Mouse (Mus musculus) testis, postnatal 10 days (tissue): ENCODE data around the gene Otud6a.
"Not testable (repeated sequence)": the region's sequence is repeated elsewhere in the genome, so short reads cannot be mapped to it uniquely, and the experiment has no call there.

ENCODE experiments used
- DNase-seq: peaks from one replicate; pipeline ENCODE4 v3.0.0; 2021; ENCODE audit warnings: low spot score

The Otud6a gene

DNA sequence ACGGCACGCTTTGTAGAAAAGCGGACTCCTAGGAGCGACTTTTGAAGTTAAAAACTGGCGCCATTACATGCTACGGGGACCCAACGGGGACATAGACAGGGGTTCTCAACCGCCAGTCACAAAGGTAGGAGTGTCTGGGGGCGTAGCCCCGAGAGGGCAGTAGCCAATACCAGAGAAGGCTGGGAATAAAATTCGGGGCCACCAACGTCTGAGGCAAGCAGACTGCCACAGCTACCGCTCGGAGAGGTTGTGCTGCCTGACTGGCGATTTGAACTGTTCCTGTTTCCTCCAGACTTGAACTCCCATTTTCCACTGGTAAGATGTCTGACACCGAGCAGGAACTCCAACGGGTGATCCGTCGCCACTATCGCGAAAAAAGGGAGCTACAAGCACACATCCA, at the start of gene Otud6a:
Gene Otud6a (plus strand): TSS at position 321 of the 400 bp plus-strand sequence.
- no peak for DNase-seq

DNA sequence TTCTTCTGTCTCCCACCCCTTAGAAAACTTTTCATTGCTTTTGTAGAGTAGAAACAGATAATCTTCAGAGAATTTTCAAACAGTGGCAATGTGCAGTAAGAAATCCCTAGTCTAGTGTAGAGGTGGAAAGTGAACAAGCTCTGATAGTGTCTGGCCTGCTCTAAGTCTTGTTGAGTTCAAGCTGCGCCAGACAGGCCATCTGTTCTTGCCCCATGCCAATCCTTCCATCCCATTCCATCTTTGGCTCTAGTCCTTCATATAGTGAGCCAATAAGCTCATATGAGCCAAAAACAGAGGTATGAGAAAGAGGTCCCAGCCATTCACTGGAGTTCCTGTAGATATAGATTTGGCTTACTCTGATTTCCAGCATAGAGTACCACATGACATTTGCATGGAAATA, 38.9 kb upstream of the Otud6a start:
- no peak for DNase-seq

DNA sequence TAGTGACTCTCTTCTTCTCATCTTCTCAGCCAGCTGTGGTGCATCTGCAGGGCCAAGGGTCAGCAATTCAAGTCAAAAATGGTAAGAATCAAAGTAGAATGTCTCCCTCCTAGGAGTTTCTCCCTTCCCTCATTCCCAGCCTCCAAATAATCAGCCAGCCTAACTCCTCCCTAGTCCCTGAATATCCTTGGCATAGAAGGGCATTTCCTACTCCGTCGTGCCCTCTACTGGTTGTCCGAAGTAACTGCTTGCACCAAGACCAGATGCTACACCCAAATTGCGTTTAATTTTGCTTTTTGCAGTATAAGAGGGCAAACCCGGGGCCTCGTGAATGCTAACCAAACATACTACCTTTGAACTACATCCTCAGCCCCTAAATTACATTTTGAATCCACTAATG, 36.5 kb upstream of the Otud6a start:
- peak; percentile 52 for DNase-seq

DNA sequence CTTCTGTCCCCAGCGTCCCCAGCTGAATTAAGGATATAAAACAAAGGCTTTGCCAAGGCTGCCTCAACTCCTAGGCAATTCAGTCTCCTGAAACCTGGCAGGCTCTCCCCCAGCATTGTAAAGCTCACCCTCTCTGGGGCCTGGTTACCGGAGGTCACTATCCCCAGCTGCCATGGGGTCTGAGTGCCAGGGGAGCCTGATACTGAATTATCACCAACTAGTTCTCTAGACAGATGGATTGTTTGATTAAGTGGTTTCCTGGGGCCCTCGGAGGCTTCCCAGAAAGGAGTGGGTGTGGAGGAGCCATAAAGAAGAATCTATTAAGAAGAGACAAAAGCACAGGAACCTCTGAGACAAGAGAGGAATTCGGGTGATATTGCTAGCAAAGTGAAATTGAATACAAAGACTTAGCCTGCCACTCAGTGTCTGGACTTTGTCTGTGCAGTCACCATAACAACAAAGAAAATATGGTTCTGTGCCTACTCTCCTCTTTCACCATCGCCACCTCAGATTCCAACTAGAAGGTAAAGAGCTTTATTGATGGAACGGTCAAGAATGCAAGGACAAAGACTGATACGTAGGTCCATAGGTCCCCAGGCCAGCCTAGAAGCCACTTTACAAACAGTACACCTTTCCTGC, 34.5 kb upstream of the Otud6a start:
- DNase-seq = no peak

DNA sequence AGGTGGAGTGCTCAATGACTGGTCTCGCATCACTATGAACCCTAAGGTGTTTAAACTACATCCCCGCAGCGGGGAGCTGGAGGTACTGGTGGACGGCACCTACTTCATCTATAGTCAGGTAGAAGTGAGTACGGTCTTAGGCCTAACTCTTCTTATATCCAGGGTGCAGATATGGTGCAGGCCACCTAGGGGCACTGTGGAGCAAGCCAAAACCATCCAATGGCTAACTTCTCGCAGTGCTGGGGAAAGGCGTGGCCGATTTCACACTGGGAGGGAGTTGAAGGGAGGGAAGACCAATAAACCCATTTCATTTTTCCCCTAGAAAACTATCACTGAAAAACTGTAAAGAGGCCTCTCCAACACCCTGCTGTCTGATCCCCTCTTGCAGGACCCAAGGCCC, 33.8 kb upstream of the Otud6a start:
- no peak for DNase-seq

DNA sequence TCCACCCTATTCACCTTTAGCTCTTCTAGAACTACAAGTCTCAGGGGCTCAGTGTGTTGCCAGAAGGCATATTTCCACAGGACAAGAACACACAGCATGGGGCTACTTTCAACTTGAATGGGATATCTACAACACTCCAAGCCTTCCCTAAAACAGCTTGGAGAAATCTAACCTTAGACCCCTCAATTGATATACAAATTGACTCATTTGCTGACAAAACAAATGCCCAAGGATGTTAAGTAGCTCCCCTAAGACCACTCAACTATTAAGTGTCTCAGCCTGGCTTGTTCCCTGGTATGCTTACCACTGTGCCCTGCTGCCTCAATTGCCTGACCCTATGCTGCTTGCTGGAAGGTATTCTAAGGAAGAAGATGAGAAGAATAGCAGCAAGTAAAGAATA, 27.9 kb upstream of the Otud6a start:
- no peak for DNase-seq

DNA sequence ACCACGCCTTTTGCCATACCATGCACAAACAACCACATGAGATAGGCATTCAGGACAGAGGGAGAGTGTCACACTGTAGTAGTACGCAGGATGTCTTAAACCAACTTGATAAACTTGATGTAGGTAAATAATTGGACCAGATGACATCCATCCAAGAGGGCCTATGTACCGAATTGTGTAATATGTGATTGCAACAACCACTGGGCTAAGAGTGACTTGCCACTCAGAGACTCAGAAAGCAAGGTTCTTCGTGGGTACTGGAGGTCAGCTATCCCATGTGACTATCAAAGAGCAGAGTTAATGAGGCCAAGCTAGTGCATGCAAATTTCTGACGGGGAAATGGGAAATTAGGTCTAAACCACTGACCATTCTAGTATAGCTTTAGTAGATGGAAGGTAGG, 27.2 kb upstream of the Otud6a start:
- DNase-seq = no peak

DNA sequence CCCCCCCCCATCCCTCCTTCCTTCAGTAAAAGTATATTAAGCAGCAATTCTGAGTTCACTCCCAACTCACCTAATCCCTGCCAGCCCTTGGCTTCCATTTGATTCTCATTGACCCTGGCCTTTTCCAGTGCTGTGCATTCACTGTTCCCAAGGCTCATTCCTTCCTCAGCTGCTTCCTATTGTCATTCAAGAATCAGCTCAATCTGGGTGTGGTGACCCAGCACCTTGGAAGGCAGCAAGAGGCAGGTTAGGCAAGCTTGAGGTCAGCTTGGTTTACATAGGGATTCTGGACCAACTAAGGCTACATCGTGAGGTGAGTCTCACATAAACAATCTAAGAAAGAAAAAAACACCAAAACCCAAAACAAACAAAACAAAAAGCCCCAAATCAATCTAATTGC, 19.6 kb upstream of the Otud6a start:
- DNase-seq = no peak

DNA sequence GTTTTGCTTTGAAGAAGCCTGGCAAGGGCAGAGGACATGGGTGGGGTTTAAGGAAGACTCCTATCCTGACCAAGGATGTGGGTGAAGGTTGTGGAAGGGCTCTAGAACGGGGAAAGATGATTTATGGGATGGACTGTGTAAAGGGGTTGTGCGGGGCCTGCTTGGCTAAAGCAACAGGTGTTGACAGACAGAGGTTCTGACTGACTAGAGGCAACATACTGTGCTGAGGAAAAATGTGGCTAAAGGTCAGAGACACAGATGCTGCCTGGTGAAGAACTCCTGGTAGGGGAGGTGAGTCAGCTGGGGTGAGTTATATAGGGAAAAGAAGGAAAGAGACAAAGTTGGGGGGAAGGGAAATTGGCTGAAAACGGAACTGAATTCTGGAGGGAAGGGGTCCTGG, 3.5 kb downstream of the Otud6a start:
- DNase-seq = no peak

DNA sequence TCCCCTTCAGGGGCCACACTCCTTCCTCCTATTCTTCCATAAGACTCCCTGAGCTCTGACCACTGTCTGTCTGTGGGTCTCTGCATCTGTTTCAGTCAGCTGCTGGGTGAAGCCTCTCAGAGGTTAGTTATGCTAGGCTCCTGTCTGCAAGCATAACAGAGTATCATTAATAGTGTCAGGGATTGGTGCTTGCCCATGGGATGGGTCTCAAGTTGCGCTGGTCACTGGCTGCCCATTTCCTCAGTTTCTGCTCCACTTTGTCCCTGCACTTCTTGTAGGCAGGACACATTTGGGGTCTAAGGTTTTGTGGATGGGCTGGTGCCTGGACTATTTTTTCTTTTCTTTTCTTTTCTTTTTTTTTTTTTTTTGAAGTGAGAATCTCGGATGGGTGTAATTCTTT, 13.8 kb downstream of the Otud6a start, which contains the start of gene Awat2:
Gene Awat2 (minus strand): TSS at position 101 of the 400 bp plus-strand sequence.
- not testable (repeated sequence) for DNase-seq

DNA sequence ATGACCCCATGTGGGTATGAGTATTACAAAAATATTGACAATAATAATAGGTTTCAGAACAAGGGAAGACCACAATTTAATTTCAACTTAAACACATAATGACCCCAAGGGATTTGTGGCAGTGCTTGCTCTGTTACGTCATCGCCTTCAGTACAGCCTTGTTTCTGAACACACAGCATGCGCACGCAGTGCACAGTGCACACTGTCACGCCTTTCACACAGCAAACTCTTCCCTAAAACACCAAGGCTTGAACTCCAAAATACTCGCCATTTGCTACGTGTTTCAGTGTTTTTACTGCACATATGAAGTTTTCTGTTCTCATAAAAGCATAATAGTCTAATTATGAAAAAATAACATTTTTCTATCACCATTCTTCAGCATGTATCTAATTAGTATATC, 14.7 kb downstream of the Otud6a start:
- DNase-seq = no peak

DNA sequence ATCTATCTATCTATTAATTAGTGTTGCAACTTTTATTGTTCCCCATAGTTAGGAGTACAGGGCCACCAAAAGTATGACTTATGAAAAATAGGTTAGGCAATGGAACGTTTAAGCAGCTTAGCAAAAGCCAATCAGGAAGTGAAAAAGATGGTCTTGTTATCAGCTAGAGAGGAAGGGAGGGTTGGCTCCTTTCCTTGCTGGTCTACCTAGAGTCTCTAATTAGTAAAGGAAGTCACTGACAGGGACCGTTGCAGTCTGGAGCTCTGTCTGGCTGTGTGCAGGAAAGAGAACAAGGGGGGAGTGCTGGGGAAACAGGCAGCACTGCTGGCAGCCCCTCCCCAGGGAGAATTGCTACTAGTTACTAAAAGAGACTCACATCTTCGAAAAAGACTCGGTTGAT, 39.2 kb downstream of the Otud6a start:
- DNase-seq = no peak

DNA sequence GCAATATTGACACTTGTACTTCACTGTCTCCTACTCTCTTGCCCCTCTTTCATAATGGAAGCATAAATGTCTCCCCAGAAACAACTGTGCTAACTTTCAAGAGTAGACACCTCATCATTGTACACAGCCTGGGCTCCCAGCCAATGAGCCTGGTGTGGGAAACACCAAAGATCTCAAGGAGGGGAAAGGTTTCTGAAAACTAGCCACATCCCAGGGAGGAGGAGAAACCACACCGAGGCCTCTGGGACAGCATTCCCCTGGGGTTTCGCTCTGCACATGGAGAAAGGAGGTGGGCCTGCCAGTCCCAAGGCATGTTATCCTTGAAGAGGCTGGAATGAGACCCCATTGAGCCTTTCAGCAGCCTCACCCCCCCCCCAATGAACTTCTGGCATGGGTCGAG, 41.3 kb downstream of the Otud6a start:
- no peak for DNase-seq

DNA sequence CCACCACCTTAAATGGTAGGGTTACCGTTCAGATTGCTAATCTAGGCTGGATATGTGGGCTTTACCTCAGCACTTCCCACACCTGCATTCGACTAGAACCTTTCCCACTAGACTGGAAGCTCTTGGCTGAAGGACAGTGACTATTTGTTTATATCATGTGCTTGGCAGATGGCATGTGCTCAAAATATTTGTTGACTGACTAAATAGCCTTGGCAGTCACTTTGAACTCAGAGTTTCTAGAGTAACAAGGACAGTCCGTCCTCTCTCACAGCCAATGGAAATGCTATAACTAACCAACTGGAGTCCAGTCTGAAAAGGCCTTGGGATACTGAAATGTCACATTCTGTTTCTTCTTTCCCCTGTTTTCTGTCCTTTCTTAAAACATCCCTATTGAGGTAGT, 42.7 kb downstream of the Otud6a start:
- DNase-seq = no peak

DNA sequence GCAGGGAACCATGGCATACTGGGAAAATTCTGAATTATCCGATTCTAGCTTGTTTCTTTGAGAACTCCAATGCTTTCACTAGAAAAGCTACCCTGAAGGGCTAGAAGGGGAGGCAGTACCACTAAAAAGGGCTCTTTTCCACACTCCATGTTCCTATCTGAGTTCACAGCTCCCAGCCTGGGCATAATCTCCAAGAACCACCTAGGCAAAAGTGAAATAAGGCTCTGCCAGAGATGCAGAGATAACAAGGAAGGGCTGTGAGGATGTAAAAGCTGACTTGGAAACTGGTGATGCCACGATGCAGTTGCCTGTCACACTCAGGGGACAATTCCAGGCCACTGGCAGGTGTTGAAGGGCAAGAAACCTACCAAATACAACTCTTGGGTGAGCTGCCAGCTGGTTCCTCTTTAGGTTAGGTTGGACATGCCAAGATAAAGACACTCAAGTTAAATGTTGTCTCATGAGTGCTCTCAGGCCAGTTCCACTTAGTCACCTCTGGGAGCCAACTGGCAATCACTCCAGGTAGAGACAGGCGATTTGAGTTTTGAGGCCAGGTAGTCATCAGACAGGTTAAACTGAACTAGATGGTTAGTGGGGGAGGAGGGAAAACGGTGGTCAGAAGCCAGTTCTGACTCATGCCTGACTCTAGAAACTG, 46.9 kb downstream of the Otud6a start:
- DNase-seq = no peak
